21 mouse cellular contexts compared by ENCODE assay signal in genomic region chr9:108858792-108859527, GRCm38 (mm10). TPM values are rescaled to one million over a fixed set of nuclear protein-coding genes. Genes with fewer than 3 reads are reported as not detected.
A peak's percentile ranks its signal among the peaks of the same experiment; 100 is the strongest.
DNase-seq lines count a peak whose midpoint lies in the region; ATAC-seq and TF ChIP-seq lines count a peak whose summit lies in the region.
"Had no signal": no experiment of that assay in that cellular context is flagged by ENCODE, and none has a peak within 500 bp of the region (broad histone marks: within the 10 kb centered on the region; RNA-seq: fewer than 3 reads in every experiment).

No protein-coding gene starts in this region.

- peak overlapping the region; percentile 59 for H3K27ac ChIP-seq in heart, adult 2 months
- H3K27ac ChIP-seq in heart, embryonic 11.5 days (ENCODE audit: low read depth, low read length): no peak overlapping the region
- H3K27ac ChIP-seq in liver, embryonic 12.5 days: peak overlapping the region; percentile 42; the same call in 1 of the 2 replicates
- no peak overlapping the region for H3K27ac ChIP-seq in liver, embryonic 11.5 days (ENCODE audit: low read depth, low read length)
- H3K27ac ChIP-seq in kidney, adult 2 months (ENCODE audit: insufficient read depth, low read depth, low read length): no peak overlapping the region
- H3K27ac ChIP-seq: embryonic facial prominence, embryonic 13.5 days; forebrain, embryonic 12.5 days; hindbrain, embryonic 10.5 days; hindbrain, embryonic 15.5 days had no signal

- H3K9ac ChIP-seq in heart, adult 2 months (ENCODE audit: low read depth, low read length): no peak overlapping the region
- no peak overlapping the region for H3K9ac ChIP-seq in heart, embryonic 11.5 days (ENCODE audit: low read depth, low read length)
- H3K9ac ChIP-seq in liver, embryonic 12.5 days: no peak overlapping the region
- no peak overlapping the region for H3K9ac ChIP-seq in liver, embryonic 11.5 days (ENCODE audit: low read depth, low read length)
- H3K9ac ChIP-seq: embryonic facial prominence, embryonic 13.5 days; forebrain, embryonic 12.5 days; hindbrain, embryonic 15.5 days had no signal

- WGBS in heart, adult 2 months: 55% methylated on average over 8 of the region's 8 CpGs
- WGBS in heart, embryonic 11.5 days (ENCODE audit: insufficient replicate concordance): 65% methylated on average over 8 of the region's 8 CpGs
- WGBS in liver, embryonic 12.5 days (ENCODE audit: insufficient replicate concordance): 68% methylated on average over 8 of the region's 8 CpGs
- 73% methylated on average over 8 of the region's 8 CpGs for WGBS in liver, embryonic 11.5 days
- 84% methylated on average over 8 of the region's 8 CpGs for WGBS in kidney, adult 2 months

- H3K4me1 ChIP-seq in heart, adult 2 months (ENCODE audit: control insufficient read depth, insufficient read depth, low read length): peaks cover 4% of the 10 kb centered on the region; the same call in 1 of the 2 replicates
- peaks cover 4% of the 10 kb centered on the region; the same call in 1 of the 2 replicates for H3K4me1 ChIP-seq in heart, embryonic 11.5 days (ENCODE audit: control insufficient read depth, insufficient read depth, low read length)
- peaks cover 18% of the 10 kb centered on the region for H3K4me1 ChIP-seq in liver, embryonic 12.5 days
- H3K4me1 ChIP-seq in liver, embryonic 11.5 days (replicated peaks; ENCODE audit: control insufficient read depth, insufficient read depth, low read length): peaks cover 3% of the 10 kb centered on the region; the same call in 1 of the 2 replicates
- H3K4me1 ChIP-seq in kidney, adult 2 months (ENCODE audit: control insufficient read depth, insufficient read depth, low read length): no peaks in the 10 kb centered on the region

- H3K27me3 ChIP-seq in heart, adult 2 months (ENCODE audit: control insufficient read depth, insufficient read depth, low read length): no peaks in the 10 kb centered on the region
- H3K27me3 ChIP-seq in heart, embryonic 11.5 days (ENCODE audit: control insufficient read depth, insufficient read depth, low read length): no peaks in the 10 kb centered on the region
- H3K27me3 ChIP-seq in liver, embryonic 12.5 days (replicated peaks): peaks cover 8% of the 10 kb centered on the region; the same call in 1 of the 2 replicates
- H3K27me3 ChIP-seq in liver, embryonic 11.5 days (replicated peaks; ENCODE audit: control insufficient read depth, insufficient read depth, low read length): no peaks in the 10 kb centered on the region
- H3K27me3 ChIP-seq in kidney, adult 2 months (replicated peaks; ENCODE audit: control insufficient read depth, insufficient read depth, low read length): no peaks in the 10 kb centered on the region
- H3K27me3 ChIP-seq: embryonic facial prominence, embryonic 13.5 days; forebrain, embryonic 12.5 days; hindbrain, embryonic 15.5 days had no signal

- no peak for DNase-seq in heart, adult 2 months
- peak; percentile 44 to 56 for DNase-seq in heart, postnatal 10 days
- no peak for DNase-seq in heart, postnatal 36 days
- DNase-seq in liver, embryonic 11.5 days (ENCODE audit: low spot score): no peak
- DNase-seq in yolk sac, embryonic 10.5 days (ENCODE audit: low spot score): peak; percentile 80
- DNase-seq in kidney, adult 2 months: no peak
- DNase-seq: adrenal gland, adult 2 months; adrenal gland, postnatal 25 days; cerebellum, adult 18-20 months; cerebellum, adult 9-11 months; cerebellum, postnatal 36 days; kidney, adult 11 months had no signal

- no peaks in the 10 kb centered on the region for H3K9me3 ChIP-seq in heart, embryonic 11.5 days (replicated peaks; ENCODE audit: control insufficient read depth, low read length)
- no peaks in the 10 kb centered on the region for H3K9me3 ChIP-seq in liver, embryonic 12.5 days (replicated peaks)
- no peaks in the 10 kb centered on the region for H3K9me3 ChIP-seq in liver, embryonic 11.5 days (ENCODE audit: control insufficient read depth, low read length)
- H3K9me3 ChIP-seq: embryonic facial prominence, embryonic 13.5 days; forebrain, embryonic 12.5 days; hindbrain, embryonic 10.5 days; hindbrain, embryonic 15.5 days had no signal

- no peak for TF ChIP-seq CTCF in heart, adult 2 months (IDR thresholded peaks at IDR 0.05)
- TF ChIP-seq CTCF in kidney, adult 2 months (conservative IDR thresholded peaks at IDR 0.05; ENCODE audit: insufficient read depth, insufficient read length, low read depth, low read length): no peak

- no peak overlapping the region for H3K4me2 ChIP-seq in heart, embryonic 11.5 days
- H3K4me2 ChIP-seq in liver, embryonic 12.5 days: no peak overlapping the region
- no peak overlapping the region for H3K4me2 ChIP-seq in liver, embryonic 11.5 days
- H3K4me2 ChIP-seq: embryonic facial prominence, embryonic 13.5 days; forebrain, embryonic 12.5 days; hindbrain, embryonic 15.5 days had no signal

- H3K4me3 ChIP-seq in heart, adult 2 months: no peak overlapping the region
- H3K4me3 ChIP-seq in heart, embryonic 11.5 days (ENCODE audit: low read depth, low read length): no peak overlapping the region
- H3K4me3 ChIP-seq in liver, embryonic 12.5 days: no peak overlapping the region
- H3K4me3 ChIP-seq in liver, embryonic 11.5 days (ENCODE audit: low read depth, low read length): no peak overlapping the region
- H3K4me3 ChIP-seq in kidney, adult 2 months (ENCODE audit: insufficient read depth, low read depth, low read length): no peak overlapping the region
- H3K4me3 ChIP-seq: embryonic facial prominence, embryonic 13.5 days; forebrain, embryonic 12.5 days; hindbrain, embryonic 10.5 days; hindbrain, embryonic 15.5 days had no signal

- no peaks in the 10 kb centered on the region for H3K79me2 ChIP-seq in heart, adult 2 months (replicated peaks; ENCODE audit: control insufficient read depth, insufficient read depth, low read length)

- H3K36me3 ChIP-seq in heart, adult 2 months (ENCODE audit: control insufficient read depth, insufficient read depth, low read length): no peaks in the 10 kb centered on the region
- H3K36me3 ChIP-seq in heart, embryonic 11.5 days (ENCODE audit: control insufficient read depth, insufficient read depth, low read length): peaks cover 4% of the 10 kb centered on the region; the same call in 1 of the 2 replicates
- H3K36me3 ChIP-seq in liver, embryonic 12.5 days: 0 out of 2 replicates have a peak, but pooled peaks cover 5% of the 10 kb centered on the region
- H3K36me3 ChIP-seq in liver, embryonic 11.5 days (ENCODE audit: control insufficient read depth, insufficient read depth, low read length): no peaks in the 10 kb centered on the region; the same call in 1 of the 2 replicates
- H3K36me3 ChIP-seq in kidney, adult 2 months (ENCODE audit: control insufficient read depth, insufficient read depth, low read length): no peaks in the 10 kb centered on the region

- no peak for TF ChIP-seq EP300 in heart, adult 2 months (IDR thresholded peaks at IDR 0.05; ENCODE audit: insufficient read depth, low read depth, low read length)

- ATAC-seq in heart, embryonic 11.5 days (replicated peaks; ENCODE audit: insufficient number of reproducible peaks, low FRiP score, low TSS enrichment): no peak
- no peak for ATAC-seq in liver, embryonic 12.5 days
- no peak for ATAC-seq in liver, embryonic 11.5 days (replicated peaks; ENCODE audit: low FRiP score)
- ATAC-seq: forebrain, embryonic 16.5 days had no signal

- intact Hi-C loops in heart, adult 2 months (cut with DNase I): no loop called here
- intact Hi-C loops in heart, postnatal 10 days (cut with DNase I): no loop called here
- intact Hi-C loops in heart, postnatal 36 days (cut with DNase I): no loop called here

- no peak for TF ChIP-seq POLR2A in heart, adult 2 months (IDR thresholded peaks at IDR 0.05; ENCODE audit: insufficient read depth, low read depth, low read length)
- no peak for TF ChIP-seq POLR2A in kidney, adult 2 months (IDR thresholded peaks at IDR 0.05; ENCODE audit: low read depth, low read length)

RNA-seq across cellular contexts. Expression of gene Slc26a6, which starts 5.9 kb away (rescaled TPM):
- total RNA-seq in heart, adult 2 months (2021): 10 to 100 TPM; 20.8 to 24.3 TPM
- 34.5 and 47.8 TPM in 2 replicates for polyA plus RNA-seq in heart, adult 2 months (2012; rRNA removed)
- 6.3 and 7.0 TPM in 2 replicates for polyA plus RNA-seq in heart, embryonic 11.5 days (2014; fragmentation: Nextera tagmentation; extraction: Ambion mirVana)
- total RNA-seq in heart, postnatal 10 days (2021): 10 to 100 TPM; 13.6 to 18.0 TPM
- 10 to 100 TPM; 26.8 to 29.2 TPM for total RNA-seq in heart, postnatal 36 days (2021)
- polyA plus RNA-seq in liver, embryonic 12.5 days (2016; fragmentation: Nextera tagmentation; extraction: Ambion mirVana): 6.9 and 9.0 TPM in 2 replicates
- 9.0 and 10.5 TPM in 2 replicates for polyA plus RNA-seq in liver, embryonic 11.5 days (2014; fragmentation: Nextera tagmentation; extraction: Ambion mirVana)
- polyA plus RNA-seq in kidney, adult 2 months (2012; rRNA removed): 33.9 and 37.2 TPM in 2 replicates

RNA-seq across cellular contexts. Expression of gene Celsr3, which starts 32.8 kb away (rescaled TPM):
- total RNA-seq in heart, adult 2 months (2021): under 1 TPM; 0.02 to 0.03 TPM
- polyA plus RNA-seq in heart, adult 2 months (2012; rRNA removed): 0.06 and 0.41 TPM in 2 replicates
- polyA plus RNA-seq in heart, embryonic 11.5 days (2014; fragmentation: Nextera tagmentation; extraction: Ambion mirVana): 0.04 and 0.10 TPM in 2 replicates
- total RNA-seq in heart, postnatal 10 days (2021): under 1 TPM; 0.22 to 0.24 TPM
- total RNA-seq in heart, postnatal 36 days (2021): under 1 TPM in 1 of 2 experiments, not detected in 1; 0.14 TPM
- 0.13 and 0.15 TPM in 2 replicates for polyA plus RNA-seq in liver, embryonic 12.5 days (2016; fragmentation: Nextera tagmentation; extraction: Ambion mirVana)
- polyA plus RNA-seq in liver, embryonic 11.5 days (2014; fragmentation: Nextera tagmentation; extraction: Ambion mirVana): 0.08 and 0.22 TPM in 2 replicates
- 0.18 and 0.19 TPM in 2 replicates for polyA plus RNA-seq in kidney, adult 2 months (2012; rRNA removed)

RNA-seq across cellular contexts. Expression of gene Nckipsd, which starts 50.8 kb away (rescaled TPM):
- 1 to 10 TPM; 7.8 to 8.9 TPM for total RNA-seq in heart, adult 2 months (2021)
- 16.8 and 19.6 TPM in 2 replicates for polyA plus RNA-seq in heart, adult 2 months (2012; rRNA removed)
- polyA plus RNA-seq in heart, embryonic 11.5 days (2014; fragmentation: Nextera tagmentation; extraction: Ambion mirVana): 7.3 and 9.5 TPM in 2 replicates
- 10 to 100 TPM in 1 of 2 experiments, 1 to 10 TPM in 1; 9.0 to 11.5 TPM for total RNA-seq in heart, postnatal 10 days (2021)
- total RNA-seq in heart, postnatal 36 days (2021): 1 to 10 TPM; 7.2 to 9.4 TPM
- polyA plus RNA-seq in liver, embryonic 12.5 days (2016; fragmentation: Nextera tagmentation; extraction: Ambion mirVana): 5.6 and 9.1 TPM in 2 replicates
- 8.8 and 16.2 TPM in 2 replicates for polyA plus RNA-seq in liver, embryonic 11.5 days (2014; fragmentation: Nextera tagmentation; extraction: Ambion mirVana)
- polyA plus RNA-seq in kidney, adult 2 months (2012; rRNA removed): 19.1 and 24.1 TPM in 2 replicates

RNA-seq across cellular contexts. Expression of gene Tmem89, which starts 55.5 kb away (rescaled TPM):
- not detected for total RNA-seq in heart, adult 2 months (2021)
- 0.35 and 0.47 TPM in 2 replicates for polyA plus RNA-seq in heart, adult 2 months (2012; rRNA removed)
- polyA plus RNA-seq in heart, embryonic 11.5 days (2014; fragmentation: Nextera tagmentation; extraction: Ambion mirVana): not detected in 2 replicates
- total RNA-seq in heart, postnatal 10 days (2021): not detected
- not detected for total RNA-seq in heart, postnatal 36 days (2021)
- not detected in 2 replicates for polyA plus RNA-seq in liver, embryonic 12.5 days (2016; fragmentation: Nextera tagmentation; extraction: Ambion mirVana)
- polyA plus RNA-seq in liver, embryonic 11.5 days (2014; fragmentation: Nextera tagmentation; extraction: Ambion mirVana): not detected in 2 replicates
- polyA plus RNA-seq in kidney, adult 2 months (2012; rRNA removed): 0.08 TPM in 1 of 2 replicates, not detected in the other
- total RNA-seq: adrenal gland, postnatal 25 days; gastrocnemius, postnatal 4 days had no signal
- polyA plus RNA-seq: embryonic facial prominence, embryonic 13.5 days; forebrain, embryonic 12.5 days; forebrain, embryonic 16.5 days; heart, embryonic 14.5 days had no signal

Comparison
In these comparisons a context has a peak if more than half of its experiments do, and no peak if none do; other contexts are left out.
1. DNase-seq: peak in heart, postnatal 10 days (2 of 2) and yolk sac, embryonic 10.5 days (single experiment); none in heart, adult 2 months (0 of 2), heart, postnatal 36 days (0 of 2), liver, embryonic 11.5 days (single experiment) and kidney, adult 2 months (single experiment).
2. H3K27ac ChIP-seq: peak in heart, adult 2 months (single experiment) and liver, embryonic 12.5 days (single experiment); none in heart, embryonic 11.5 days (single experiment), liver, embryonic 11.5 days (single experiment) and kidney, adult 2 months (single experiment).